Mouse (Mus musculus): ENCODE measurements around the gene Grsf1. TPM values are rescaled to one million over a fixed set of nuclear protein-coding genes. Genes with fewer than 3 reads are reported as not detected.

Gene Grsf1
- 39.9 and 48.8 TPM in 2 replicates for total RNA-seq (2014; rRNA removed)
- polyA plus RNA-seq (2015; fragmentation: Nextera tagmentation; extraction: Ambion mirVana), result 60.7 and 61.8 TPM in 2 replicates

DNA sequence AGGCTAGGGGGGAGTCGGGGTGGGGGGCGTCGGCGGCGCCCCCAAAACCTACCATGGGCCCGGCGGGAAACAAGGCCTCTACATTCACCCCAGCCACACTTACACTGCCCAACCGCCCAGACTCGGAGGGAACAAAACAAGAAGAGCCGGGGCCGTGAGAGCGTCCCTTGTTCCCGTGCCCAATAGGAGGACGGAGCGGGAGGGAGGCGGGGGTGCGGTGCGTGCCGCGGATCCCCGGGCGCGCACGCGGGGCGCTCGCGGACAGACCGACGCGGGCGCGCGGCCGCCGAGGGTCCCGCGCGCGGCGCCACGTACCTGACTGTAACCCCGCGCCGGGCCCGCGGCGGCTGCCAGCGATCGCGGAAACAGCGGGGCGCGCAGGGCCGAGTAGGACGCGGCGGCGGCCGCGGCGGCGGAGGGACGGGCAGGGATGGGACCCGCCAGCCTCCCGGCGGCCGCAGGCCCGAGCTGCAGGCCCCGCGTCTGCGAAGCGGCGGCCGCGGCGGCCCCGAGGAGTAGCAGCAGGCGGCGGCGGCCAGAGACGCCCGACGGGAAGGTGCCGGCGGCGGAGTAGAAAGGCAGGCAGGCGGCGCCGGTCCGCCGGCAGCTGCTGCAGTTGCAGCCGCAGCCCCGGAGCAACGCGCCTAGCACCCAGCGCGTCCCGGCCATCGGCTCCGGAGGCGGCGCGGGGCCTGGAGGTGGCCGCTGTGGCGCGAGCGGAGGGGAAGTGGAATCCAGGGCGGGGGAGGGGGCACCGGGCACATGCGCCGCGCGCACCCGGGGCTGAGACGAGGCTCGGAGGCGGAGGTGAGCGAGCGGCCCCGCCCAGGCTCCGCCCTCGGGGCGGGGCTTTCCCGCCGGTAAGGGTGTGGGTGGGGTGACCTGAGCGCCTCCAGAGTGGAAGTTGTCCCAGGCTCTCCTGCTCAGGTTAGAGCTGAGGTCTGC, at the start of gene Grsf1:
TSS of gene Grsf1 (minus strand) at position 729 of the 945 bp plus-strand sequence.
- Histone ChIP-seq H3K36me3 (ENCODE audit: insufficient read depth, low read length) (no peaks in the 10 kb centered on the region; the same call in 1 of the 2 replicates), H3K27me3 (ENCODE audit: insufficient read depth, low read length) (no peaks in the 10 kb centered on the region), H3K27ac (peak within 1 kb of the TSS; percentile 98), H3K9me3 (ENCODE audit: low read length) (no peaks in the 10 kb centered on the region), H3K4me3 (ENCODE audit: low read length) (peak within 1 kb of the TSS; percentile 85), H3K9ac (replicated peaks; ENCODE audit: low read length) (peak within 1 kb of the TSS; percentile 98), H3K4me1 (ENCODE audit: insufficient read depth, low read length) (no peaks in the 10 kb centered on the region), H3K4me2 (ENCODE audit: low read depth, low read length) (peak within 1 kb of the TSS; percentile 72)
- TF ChIP-seq CTCF (IDR thresholded peaks at IDR 0.05; ENCODE audit: low read depth), result peak; percentile 5; the same call in 1 of the 2 replicates
- ATAC-seq, result peak; percentile 91
- peak; percentile 94 for DNase-seq (ENCODE audit: low spot score)
- under 1% methylated on average over 79 of the region's 127 CpGs for WGBS

DNA sequence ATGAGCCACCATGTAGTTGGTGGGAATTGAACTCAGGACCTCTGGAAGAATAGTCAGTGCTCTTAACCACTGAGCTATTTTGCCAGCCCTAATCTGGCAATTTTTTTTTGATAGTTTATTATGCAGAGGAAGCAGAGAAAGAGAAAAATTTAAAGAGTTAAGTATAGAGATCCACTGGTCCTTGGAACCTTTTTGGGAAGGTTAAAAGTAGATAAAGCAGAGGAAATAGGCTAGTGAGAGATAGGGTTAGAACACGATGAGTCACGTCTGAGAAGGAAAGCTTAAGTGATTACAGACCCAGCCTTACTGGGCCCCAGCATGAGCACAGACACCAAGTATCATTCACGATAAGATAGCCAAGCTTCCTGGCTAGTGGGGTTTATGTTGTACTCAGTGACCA, 48.1 kb upstream of the Grsf1 start:
- no peak for ATAC-seq

DNA sequence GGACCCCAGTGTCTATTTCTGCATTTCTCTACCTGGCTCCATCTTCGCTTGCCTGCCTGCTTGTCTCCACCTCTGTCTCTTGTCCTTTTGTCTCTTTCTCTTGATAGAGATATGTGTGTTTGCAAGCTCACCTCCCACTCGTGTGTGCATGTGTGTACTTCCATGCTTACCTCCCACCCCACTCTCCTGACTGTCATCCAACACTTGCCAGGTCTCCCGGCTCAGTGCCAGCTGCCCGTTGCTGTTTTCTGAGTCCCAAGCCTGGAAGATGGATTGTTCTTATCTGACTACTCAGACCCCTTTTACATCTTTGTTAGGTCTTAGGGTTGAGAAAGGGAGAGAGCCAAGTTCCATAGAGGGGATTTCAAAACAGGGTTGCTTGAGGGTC, 46.2 kb upstream of the Grsf1 start:
- TF ChIP-seq CTCF (IDR thresholded peaks at IDR 0.05; ENCODE audit: low read depth), result no peak
- WGBS, result 10% methylated on average over 4 of the region's 4 CpGs

More for the DNA sequence above, 48.1 kb upstream of the Grsf1 start:
- 72% methylated on average over 3 of the region's 3 CpGs for WGBS
- Histone ChIP-seq H3K9ac (replicated peaks; ENCODE audit: low read length) (no peak overlapping the region), H3K4me2 (ENCODE audit: low read depth, low read length) (no peak overlapping the region), H3K36me3 (ENCODE audit: insufficient read depth, low read length) (no peaks in the 10 kb centered on the region), H3K4me1 (ENCODE audit: insufficient read depth, low read length) (0 out of 2 replicates have a peak, but pooled peaks cover 9% of the 10 kb centered on the region), H3K9me3 (ENCODE audit: low read length) (no peaks in the 10 kb centered on the region), H3K27me3 (ENCODE audit: insufficient read depth, low read length) (no peaks in the 10 kb centered on the region), H3K27ac (no peak overlapping the region), H3K4me3 (ENCODE audit: low read length) (no peak overlapping the region)
- no peak for TF ChIP-seq CTCF (IDR thresholded peaks at IDR 0.05; ENCODE audit: low read depth)
- no peak for DNase-seq (ENCODE audit: low spot score)

DNA sequence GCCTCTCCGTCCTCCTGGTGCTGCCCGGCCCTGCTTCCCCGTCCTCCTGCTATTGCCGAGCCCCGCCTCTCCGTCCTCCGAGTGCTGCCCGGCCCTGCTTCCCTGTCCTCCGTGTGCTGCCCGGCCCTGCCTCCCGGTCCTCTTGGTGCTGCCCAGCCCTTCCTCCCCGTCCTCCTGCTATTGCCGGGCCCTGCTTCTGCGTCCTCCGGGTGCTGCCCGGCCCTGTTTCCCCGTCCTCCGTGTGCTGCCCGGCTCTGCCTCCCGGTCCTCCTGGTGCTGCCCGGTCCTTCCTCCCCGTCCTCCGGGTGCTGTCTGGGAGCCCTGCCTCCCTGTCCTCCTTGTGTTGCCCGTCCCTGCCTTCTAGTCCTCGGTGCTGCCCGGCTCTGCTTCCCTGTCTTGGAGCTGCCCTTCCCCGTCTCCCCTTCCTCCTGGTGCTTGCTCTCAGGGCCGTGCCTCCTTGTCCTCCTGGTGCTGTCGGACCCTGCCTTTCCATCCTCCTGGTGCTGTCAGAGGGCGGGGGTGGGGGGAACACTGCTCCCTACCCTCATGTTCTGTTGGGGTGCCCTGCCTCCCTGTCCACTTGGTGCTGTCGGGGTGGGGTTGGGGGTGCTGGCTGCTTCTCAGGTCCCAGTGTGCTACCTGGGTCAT, 45.7 kb upstream of the Grsf1 start:
- no peaks in the 10 kb centered on the region for H3K36me3 ChIP-seq (ENCODE audit: insufficient read depth, low read length)
- no peaks in the 10 kb centered on the region for H3K27me3 ChIP-seq (ENCODE audit: insufficient read depth, low read length)
- peak; percentile 24 for DNase-seq (ENCODE audit: low spot score)
- peak overlapping the region; percentile 97 for H3K27ac ChIP-seq
- no peak for TF ChIP-seq CTCF (IDR thresholded peaks at IDR 0.05; ENCODE audit: low read depth)
- peak overlapping the region; percentile 88 for H3K4me2 ChIP-seq (ENCODE audit: low read depth, low read length)
- H3K4me3 ChIP-seq (ENCODE audit: low read length), result peak overlapping the region; percentile 92
- ATAC-seq, result peak; percentile 37
- under 1% methylated on average over 31 of the region's 31 CpGs for WGBS
- 0 out of 2 replicates have a peak, but pooled peaks cover 9% of the 10 kb centered on the region for H3K4me1 ChIP-seq (ENCODE audit: insufficient read depth, low read length)
- H3K9me3 ChIP-seq (ENCODE audit: low read length), result no peaks in the 10 kb centered on the region
- peak overlapping the region; percentile 96 for H3K9ac ChIP-seq (replicated peaks; ENCODE audit: low read length)

More for the DNA sequence above, 46.2 kb upstream of the Grsf1 start:
- DNase-seq (ENCODE audit: low spot score) (peak; percentile 11), ATAC-seq (no peak)
- H3K4me2 ChIP-seq (ENCODE audit: low read depth, low read length), result peak overlapping the region; percentile 88
- no peaks in the 10 kb centered on the region for H3K36me3 ChIP-seq (ENCODE audit: insufficient read depth, low read length)
- H3K4me3 ChIP-seq (ENCODE audit: low read length), result peak overlapping the region; percentile 92
- H3K27me3 ChIP-seq (ENCODE audit: insufficient read depth, low read length), result no peaks in the 10 kb centered on the region
- H3K27ac ChIP-seq, result peak overlapping the region; percentile 97
- H3K9ac ChIP-seq (replicated peaks; ENCODE audit: low read length), result peak overlapping the region; percentile 96
- no peaks in the 10 kb centered on the region for H3K9me3 ChIP-seq (ENCODE audit: low read length)
- H3K4me1 ChIP-seq (ENCODE audit: insufficient read depth, low read length), result 0 out of 2 replicates have a peak, but pooled peaks cover 9% of the 10 kb centered on the region

DNA sequence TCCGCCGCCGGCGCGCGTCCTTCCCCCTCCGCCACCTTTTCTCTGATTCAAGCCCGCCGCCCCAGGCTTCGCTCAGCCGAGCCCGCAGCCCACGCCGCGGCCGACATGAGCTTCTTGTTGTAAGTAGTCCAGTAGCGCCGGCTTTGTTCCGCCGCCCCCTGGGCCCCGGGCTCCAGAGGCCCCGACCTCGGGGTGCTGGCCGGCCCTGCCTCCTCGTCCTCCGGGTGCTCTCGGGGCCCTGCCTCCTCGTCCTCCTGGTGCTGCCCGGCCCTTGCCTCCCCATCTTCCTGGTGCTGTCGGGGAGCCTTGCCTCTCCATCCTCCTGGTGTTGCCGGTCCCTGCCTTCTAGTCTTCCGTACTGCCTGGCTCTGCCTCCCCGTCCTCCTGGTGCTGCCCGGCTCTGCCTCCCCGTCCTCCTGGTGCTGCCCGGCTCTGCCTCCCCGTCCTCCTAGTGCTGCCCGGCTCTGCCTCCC, 45.1 kb upstream of the Grsf1 start:
- H3K4me1 ChIP-seq (ENCODE audit: insufficient read depth, low read length), result 0 out of 2 replicates have a peak, but pooled peaks cover 9% of the 10 kb centered on the region
- DNase-seq (ENCODE audit: low spot score) (no peak), ATAC-seq (peak; percentile 75)
- peak overlapping the region; percentile 92 for H3K4me3 ChIP-seq (ENCODE audit: low read length)
- peak overlapping the region; percentile 97 for H3K27ac ChIP-seq
- under 1% methylated on average over 32 of the region's 38 CpGs for WGBS
- H3K36me3 ChIP-seq (ENCODE audit: insufficient read depth, low read length), result no peaks in the 10 kb centered on the region
- H3K9ac ChIP-seq (replicated peaks; ENCODE audit: low read length), result peak overlapping the region; percentile 96
- TF ChIP-seq CTCF (IDR thresholded peaks at IDR 0.05; ENCODE audit: low read depth), result no peak
- no peaks in the 10 kb centered on the region for H3K27me3 ChIP-seq (ENCODE audit: insufficient read depth, low read length)
- H3K4me2 ChIP-seq (ENCODE audit: low read depth, low read length), result peak overlapping the region; percentile 88
- no peaks in the 10 kb centered on the region for H3K9me3 ChIP-seq (ENCODE audit: low read length)

Data from hindbrain, postnatal 0 days (tissue).